Mouse (Mus musculus): ENCODE results near the gene Cnot6. TPM values are rescaled to one million over a fixed set of nuclear protein-coding genes. Genes with fewer than 3 reads are reported as not detected.

Gene Cnot6
- polyA plus RNA-seq, 1 experiment from 2014 or later = 77.4 TPM

GRCm38 (mm10) chr11:49739776-49740175 lies 27.3 kb upstream of the Cnot6 start:
- no peak for ATAC-seq (ENCODE audit: low FRiP score, low TSS enrichment)
- no peaks in the 10 kb centered on the region for H3K27me3 ChIP-seq (ENCODE audit: control insufficient read depth, insufficient read depth, low read length)
- 81% methylated on average over 3 of the region's 3 CpGs for WGBS
- no peak overlapping the region for H3K27ac ChIP-seq (ENCODE audit: low read depth, low read length)
- H3K4me3 ChIP-seq (ENCODE audit: low read length) = no peak overlapping the region
- no peak overlapping the region for H3K9ac ChIP-seq (ENCODE audit: low read depth, low read length)
- no peaks in the 10 kb centered on the region for H3K4me1 ChIP-seq (ENCODE audit: control insufficient read depth, insufficient read depth, low read length)
- no peak overlapping the region for H3K4me2 ChIP-seq (replicated peaks; ENCODE audit: low read depth, low read length)
- no peaks in the 10 kb centered on the region for H3K9me3 ChIP-seq (ENCODE audit: control insufficient read depth, low read length)
- H3K36me3 ChIP-seq (ENCODE audit: control insufficient read depth, insufficient read depth, low read length) = no peaks in the 10 kb centered on the region

GRCm38 (mm10) chr11:49738659-49739406 lies 26.3 kb upstream of the Cnot6 start:
- H3K9me3 ChIP-seq (ENCODE audit: control insufficient read depth, low read length) = no peaks in the 10 kb centered on the region
- no peak overlapping the region for H3K4me3 ChIP-seq (ENCODE audit: low read length)
- H3K36me3 ChIP-seq (ENCODE audit: control insufficient read depth, insufficient read depth, low read length) = no peaks in the 10 kb centered on the region
- no peak for ATAC-seq (ENCODE audit: low FRiP score, low TSS enrichment)
- no peaks in the 10 kb centered on the region for H3K27me3 ChIP-seq (ENCODE audit: control insufficient read depth, insufficient read depth, low read length)
- H3K4me1 ChIP-seq (ENCODE audit: control insufficient read depth, insufficient read depth, low read length) = no peaks in the 10 kb centered on the region
- WGBS = 82% methylated on average over 11 of the region's 11 CpGs
- H3K4me2 ChIP-seq (replicated peaks; ENCODE audit: low read depth, low read length) = no peak overlapping the region
- H3K9ac ChIP-seq (ENCODE audit: low read depth, low read length) = no peak overlapping the region
- no peak overlapping the region for H3K27ac ChIP-seq (ENCODE audit: low read depth, low read length)

- ATAC-seq (ENCODE audit: low FRiP score, low TSS enrichment) = no peak
- no peak overlapping the region for H3K4me2 ChIP-seq (replicated peaks; ENCODE audit: low read depth, low read length)
Observed at GRCm38 (mm10) chr11:49737625-49738024, 25.1 kb upstream of the Cnot6 start.

GRCm38 (mm10) chr11:49734771-49735170 lies 22.2 kb upstream of the Cnot6 start:
- Histone ChIP-seq H3K4me2 (replicated peaks; ENCODE audit: low read depth, low read length) (no peak overlapping the region), H3K9ac (ENCODE audit: low read depth, low read length) (no peak overlapping the region), H3K27me3 (ENCODE audit: control insufficient read depth, insufficient read depth, low read length) (no peaks in the 10 kb centered on the region), H3K36me3 (ENCODE audit: control insufficient read depth, insufficient read depth, low read length) (no peaks in the 10 kb centered on the region), H3K4me1 (ENCODE audit: control insufficient read depth, insufficient read depth, low read length) (no peaks in the 10 kb centered on the region), H3K4me3 (ENCODE audit: low read length) (no peak overlapping the region), H3K9me3 (ENCODE audit: control insufficient read depth, low read length) (no peaks in the 10 kb centered on the region), H3K27ac (ENCODE audit: low read depth, low read length) (no peak overlapping the region)
- no peak for ATAC-seq (ENCODE audit: low FRiP score, low TSS enrichment)
- 74% methylated on average over 11 of the region's 11 CpGs for WGBS

More at GRCm38 (mm10) chr11:49737625-49738024, 25.1 kb upstream of the Cnot6 start:
- Histone ChIP-seq H3K4me3 (ENCODE audit: low read length) (no peak overlapping the region), H3K9me3 (ENCODE audit: control insufficient read depth, low read length) (no peaks in the 10 kb centered on the region), H3K36me3 (ENCODE audit: control insufficient read depth, insufficient read depth, low read length) (no peaks in the 10 kb centered on the region), H3K27ac (ENCODE audit: low read depth, low read length) (no peak overlapping the region), H3K4me1 (ENCODE audit: control insufficient read depth, insufficient read depth, low read length) (no peaks in the 10 kb centered on the region), H3K9ac (ENCODE audit: low read depth, low read length) (no peak overlapping the region), H3K27me3 (ENCODE audit: control insufficient read depth, insufficient read depth, low read length) (no peaks in the 10 kb centered on the region)
- 57% methylated on average over 1 of the region's 1 CpGs for WGBS

GRCm38 (mm10) chr11:49730275-49730948 lies 17.9 kb upstream of the Cnot6 start:
- Histone ChIP-seq H3K36me3 (ENCODE audit: control insufficient read depth, insufficient read depth, low read length) (no peaks in the 10 kb centered on the region), H3K27me3 (ENCODE audit: control insufficient read depth, insufficient read depth, low read length) (no peaks in the 10 kb centered on the region), H3K4me1 (ENCODE audit: control insufficient read depth, insufficient read depth, low read length) (no peaks in the 10 kb centered on the region), H3K9me3 (ENCODE audit: control insufficient read depth, low read length) (no peaks in the 10 kb centered on the region), H3K4me2 (replicated peaks; ENCODE audit: low read depth, low read length) (no peak overlapping the region), H3K27ac (ENCODE audit: low read depth, low read length) (no peak overlapping the region), H3K4me3 (ENCODE audit: low read length) (no peak overlapping the region), H3K9ac (ENCODE audit: low read depth, low read length) (no peak overlapping the region)
- WGBS = 76% methylated on average over 5 of the region's 5 CpGs
- ATAC-seq (ENCODE audit: low FRiP score, low TSS enrichment) = no peak

- no peak overlapping the region for H3K27ac ChIP-seq (ENCODE audit: low read depth, low read length)
- no peak overlapping the region for H3K9ac ChIP-seq (ENCODE audit: low read depth, low read length)
- no peaks in the 10 kb centered on the region for H3K4me1 ChIP-seq (ENCODE audit: control insufficient read depth, insufficient read depth, low read length)
- H3K4me2 ChIP-seq (replicated peaks; ENCODE audit: low read depth, low read length) = no peak overlapping the region
- no peaks in the 10 kb centered on the region for H3K27me3 ChIP-seq (ENCODE audit: control insufficient read depth, insufficient read depth, low read length)
- no peaks in the 10 kb centered on the region for H3K36me3 ChIP-seq (ENCODE audit: control insufficient read depth, insufficient read depth, low read length)
- WGBS = 12% methylated on average over 3 of the region's 3 CpGs
- H3K4me3 ChIP-seq (ENCODE audit: low read length) = no peak overlapping the region
- H3K9me3 ChIP-seq (ENCODE audit: control insufficient read depth, low read length) = no peaks in the 10 kb centered on the region
- no peak for ATAC-seq (ENCODE audit: low FRiP score, low TSS enrichment)
Observed at GRCm38 (mm10) chr11:49727877-49728276, 15.4 kb upstream of the Cnot6 start.

- no peak overlapping the region for H3K9ac ChIP-seq (ENCODE audit: low read depth, low read length)
- no peak overlapping the region for H3K4me3 ChIP-seq (ENCODE audit: low read length)
- 68% methylated on average over 8 of the region's 8 CpGs for WGBS
- no peaks in the 10 kb centered on the region for H3K27me3 ChIP-seq (ENCODE audit: control insufficient read depth, insufficient read depth, low read length)
- H3K36me3 ChIP-seq (ENCODE audit: control insufficient read depth, insufficient read depth, low read length) = no peaks in the 10 kb centered on the region
- H3K4me2 ChIP-seq (replicated peaks; ENCODE audit: low read depth, low read length) = no peak overlapping the region
- no peaks in the 10 kb centered on the region for H3K9me3 ChIP-seq (ENCODE audit: control insufficient read depth, low read length)
- no peaks in the 10 kb centered on the region for H3K4me1 ChIP-seq (ENCODE audit: control insufficient read depth, insufficient read depth, low read length)
- no peak overlapping the region for H3K27ac ChIP-seq (ENCODE audit: low read depth, low read length)
- ATAC-seq (ENCODE audit: low FRiP score, low TSS enrichment) = no peak
Observed at GRCm38 (mm10) chr11:49726800-49727199, 14.3 kb upstream of the Cnot6 start.

GRCm38 (mm10) chr11:49724676-49725075 lies 12.2 kb upstream of the Cnot6 start:
- Histone ChIP-seq H3K4me3 (ENCODE audit: low read length) (no peak overlapping the region), H3K4me2 (replicated peaks; ENCODE audit: low read depth, low read length) (no peak overlapping the region), H3K27ac (ENCODE audit: low read depth, low read length) (no peak overlapping the region), H3K9me3 (ENCODE audit: control insufficient read depth, low read length) (no peaks in the 10 kb centered on the region), H3K4me1 (ENCODE audit: control insufficient read depth, insufficient read depth, low read length) (no peaks in the 10 kb centered on the region), H3K36me3 (ENCODE audit: control insufficient read depth, insufficient read depth, low read length) (no peaks in the 10 kb centered on the region), H3K27me3 (ENCODE audit: control insufficient read depth, insufficient read depth, low read length) (no peaks in the 10 kb centered on the region), H3K9ac (ENCODE audit: low read depth, low read length) (no peak overlapping the region)
- no peak for ATAC-seq (ENCODE audit: low FRiP score, low TSS enrichment)
- WGBS = 81% methylated on average over 2 of the region's 2 CpGs

- Histone ChIP-seq H3K9ac (ENCODE audit: low read depth, low read length) (no peak overlapping the region), H3K4me3 (ENCODE audit: low read length) (no peak overlapping the region), H3K4me1 (ENCODE audit: control insufficient read depth, insufficient read depth, low read length) (no peaks in the 10 kb centered on the region), H3K36me3 (ENCODE audit: control insufficient read depth, insufficient read depth, low read length) (no peaks in the 10 kb centered on the region), H3K4me2 (replicated peaks; ENCODE audit: low read depth, low read length) (no peak overlapping the region), H3K27me3 (ENCODE audit: control insufficient read depth, insufficient read depth, low read length) (no peaks in the 10 kb centered on the region), H3K27ac (ENCODE audit: low read depth, low read length) (no peak overlapping the region), H3K9me3 (ENCODE audit: control insufficient read depth, low read length) (no peaks in the 10 kb centered on the region)
- WGBS = 80% methylated on average over 2 of the region's 2 CpGs
- no peak for ATAC-seq (ENCODE audit: low FRiP score, low TSS enrichment)
Observed at GRCm38 (mm10) chr11:49723281-49723680, 10.8 kb upstream of the Cnot6 start.

Measured in kidney, embryonic 14.5 days (tissue).